Mouse (Mus musculus) embryonic facial prominence, embryonic 12.5 days (tissue): ENCODE results near the gene Dbp. TPM values are rescaled to one million over a fixed set of nuclear protein-coding genes. Genes with fewer than 3 reads are reported as not detected.

Experiments used
- ATAC-seq: fragments of 200-750 bp; cut with Nextera tagmentation; 2 replicates; pipeline ENCODE4 v1.8.0; 2017; ENCODE audit not compliant: insufficient number of reproducible peaks, insufficient read depth, low FRiP score, low TSS enrichment
- H3K27ac ChIP-seq: fragments of 300-500 bp; sonication (generic); 2 replicates; pipeline ENCODE4 v1.5.1; 2016; ENCODE audit warnings: mild to moderate bottlenecking
- H3K27me3 ChIP-seq: fragments of 300-500 bp; sonication (generic); 2 replicates; pipeline ENCODE4 v1.6.1; 2016; ENCODE audit warnings: mild to moderate bottlenecking, moderate library complexity
- H3K36me3 ChIP-seq: fragments of 300-500 bp; sonication (generic); 2 replicates; pipeline ENCODE4 v1.6.1; 2016; ENCODE audit warnings: mild to moderate bottlenecking
- H3K4me1 ChIP-seq: fragments of 300-500 bp; sonication (generic); 2 replicates; pipeline ENCODE4 v1.6.1; 2016
- H3K4me2 ChIP-seq: fragments of 300-500 bp; sonication (generic); replicated peaks from 2 replicates; pipeline ENCODE4 v1.6.1; 2016; ENCODE audit warnings: mild to moderate bottlenecking, moderate library complexity
- H3K4me3 ChIP-seq: fragments of 300-500 bp; sonication (generic); 2 replicates; pipeline ENCODE4 v1.5.1; 2016; ENCODE audit warnings: mild to moderate bottlenecking
- H3K9ac ChIP-seq: fragments of 300-500 bp; sonication (generic); 2 replicates; pipeline ENCODE4 v1.6.1; 2016; ENCODE audit warnings: mild to moderate bottlenecking, moderate library complexity
- H3K9me3 ChIP-seq: fragments of 300-500 bp; sonication (generic); 2 replicates; pipeline ENCODE4 v1.6.1; 2016; ENCODE audit warnings: mild to moderate bottlenecking, moderate library complexity
- WGBS: fragments of 180-500 bp; shearing (Covaris S2); methylation state at CpG from one replicate; pipeline ENCODE4 v1.1.7; 2016; 5-methylcytosine and 5-hydroxymethylcytosine counted together
- polyA plus RNA-seq: library from polyadenylated mRNA; unstranded; fragments of >200 nt; fragmentation: Nextera tagmentation; extraction: Ambion mirVana; gene quantifications from 2 replicates; pipeline ENCODE4 v1.2.1, GENCODE M21; 2016

The Dbp gene
- polyA plus RNA-seq, 1 experiment from 2014 or later = 6.9 TPM

DNA sequence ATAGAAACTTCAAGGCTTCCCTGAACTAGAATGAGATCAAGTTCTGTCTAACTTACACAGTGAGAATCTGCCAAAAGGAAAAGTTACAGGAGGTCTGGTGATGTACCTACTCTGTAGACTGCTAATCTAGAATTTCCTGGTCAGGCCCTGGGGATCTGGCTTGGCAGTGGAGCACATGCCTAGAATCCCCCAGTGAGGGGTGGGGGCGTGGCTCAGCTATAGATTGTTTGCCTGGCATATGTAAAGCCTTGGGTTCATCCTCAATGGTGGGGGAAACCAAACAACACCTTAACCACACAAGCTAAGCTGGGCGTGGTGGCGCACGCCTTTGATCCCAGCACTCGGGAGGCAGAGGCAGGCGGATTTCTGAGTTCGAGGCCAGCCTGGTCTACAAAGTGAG is 7.0 kb upstream of the Dbp start:
- H3K9me3 ChIP-seq = no peaks in the 10 kb centered on the region
- peaks cover 38% of the 10 kb centered on the region for H3K4me1 ChIP-seq
- 86% methylated on average over 7 of the region's 7 CpGs for WGBS
- no peak overlapping the region for H3K4me2 ChIP-seq
- H3K36me3 ChIP-seq = no peaks in the 10 kb centered on the region
- no peak overlapping the region for H3K4me3 ChIP-seq
- no peak for ATAC-seq
- peaks cover 26% of the 10 kb centered on the region for H3K27me3 ChIP-seq
- H3K27ac ChIP-seq = no peak overlapping the region
- no peak overlapping the region for H3K9ac ChIP-seq

DNA sequence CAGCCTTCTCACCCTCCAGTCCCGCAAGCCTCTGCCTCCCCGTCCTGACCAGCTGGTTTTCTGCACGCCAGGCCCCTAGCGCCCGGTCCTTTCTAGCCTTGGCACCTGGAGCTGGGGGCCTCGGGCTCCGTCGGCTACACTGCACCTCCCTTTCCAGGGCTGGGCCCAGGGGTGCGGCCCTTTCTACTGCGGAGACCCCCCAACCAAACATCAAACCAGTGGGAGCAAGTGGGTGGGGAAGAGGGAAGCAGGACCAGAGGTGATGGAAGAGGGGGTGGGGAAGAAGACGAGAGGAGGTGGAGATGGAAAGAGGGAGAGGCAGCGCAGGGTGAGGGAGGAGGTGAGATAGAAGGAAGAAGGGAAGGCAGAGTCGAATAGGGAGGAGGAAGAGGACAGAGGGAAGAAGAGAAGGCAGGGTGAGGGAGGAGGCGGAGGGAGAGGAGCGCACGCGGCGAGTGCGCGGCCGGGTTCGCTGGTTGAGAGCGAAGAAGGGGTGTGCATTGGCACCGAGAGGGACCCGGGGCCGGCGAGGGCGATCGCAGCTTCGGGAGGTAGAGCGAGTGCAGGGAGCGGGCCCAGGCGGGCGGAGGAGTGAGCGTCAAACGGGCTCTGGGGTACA is 5.3 kb upstream of the Dbp start, which contains the start of gene Car11:
Car11 (plus strand) TSS at position 321 of the 619 bp plus-strand sequence.
- no peak for ATAC-seq
- Histone ChIP-seq H3K9me3 (no peaks in the 10 kb centered on the region), H3K27me3 (peaks cover 26% of the 10 kb centered on the region), H3K36me3 (no peaks in the 10 kb centered on the region), H3K9ac (peak within 1 kb of the TSS; percentile 53), H3K27ac (0 out of 2 replicates have a peak within 1 kb of the TSS, but pooled peaks have one; percentile 60), H3K4me1 (peaks cover 41% of the 10 kb centered on the region), H3K4me2 (peak within 1 kb of the TSS; percentile 89), H3K4me3 (peak within 1 kb of the TSS; percentile 43)
- WGBS = 2% methylated on average over 36 of the region's 36 CpGs

DNA sequence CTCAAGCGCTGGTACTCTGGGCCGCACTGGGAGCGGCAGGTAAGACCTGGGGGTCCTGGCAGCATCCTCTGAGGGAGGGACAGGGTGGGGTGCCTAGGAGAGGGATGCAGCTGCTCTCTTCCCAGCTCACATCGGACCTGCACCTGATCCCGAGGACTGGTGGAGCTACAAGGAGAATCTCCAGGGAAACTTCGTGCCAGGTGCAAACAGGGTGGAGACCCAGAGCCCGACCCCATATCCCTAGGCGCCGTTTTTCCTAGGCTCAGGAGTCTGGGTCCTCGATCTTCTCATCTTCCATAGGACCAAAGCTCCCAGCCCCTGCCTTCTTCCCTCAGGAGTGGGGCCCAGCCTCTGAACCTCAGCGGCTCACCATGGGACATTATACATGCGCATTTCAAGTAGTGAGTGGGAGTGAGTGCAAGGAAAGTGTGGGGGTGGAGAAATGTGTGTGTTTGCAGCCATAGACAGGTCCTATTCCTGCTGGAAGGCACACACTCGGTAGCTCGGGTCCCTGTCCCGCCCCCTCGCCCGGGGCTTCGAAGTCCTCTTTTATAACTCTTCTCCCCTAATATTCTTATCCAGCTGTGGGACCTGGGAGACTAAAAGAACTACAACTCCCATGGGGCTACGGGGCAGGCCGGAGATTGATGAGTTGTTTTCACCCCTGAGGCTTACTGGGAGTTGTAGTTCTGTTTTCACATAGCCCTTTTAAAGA is 4.4 kb upstream of the Dbp start:
- under 1% methylated on average over 20 of the region's 20 CpGs for whole genome bisulfite sequencing
- no peaks in the 10 kb centered on the region for H3K36me3 ChIP-seq
- no peaks in the 10 kb centered on the region for H3K9me3 ChIP-seq
- H3K27ac ChIP-seq = 0 out of 2 replicates have a peak overlapping the region, but pooled peaks have one; percentile 60
- H3K27me3 ChIP-seq = peaks cover 26% of the 10 kb centered on the region
- peak overlapping the region; percentile 43 for H3K4me3 ChIP-seq
- peaks cover 33% of the 10 kb centered on the region for H3K4me1 ChIP-seq
- H3K9ac ChIP-seq = peak overlapping the region; percentile 53
- H3K4me2 ChIP-seq = peak overlapping the region; percentile 89
- ATAC-seq = no peak

GRCm38 (mm10) chr7:45701072-45701471 is 3.8 kb upstream of the Dbp start:
- 26% methylated on average over 11 of the region's 11 CpGs for WGBS
- Histone ChIP-seq H3K4me1 (peaks cover 34% of the 10 kb centered on the region), H3K27ac (peak overlapping the region; percentile 60; the same call in 1 of the 2 replicates)

GRCm38 (mm10) chr7:45701607-45702006 is 3.3 kb upstream of the Dbp start:
- Histone ChIP-seq H3K27ac (no peak overlapping the region), H3K9me3 (no peaks in the 10 kb centered on the region), H3K4me3 (peak overlapping the region; percentile 43), H3K9ac (0 out of 2 replicates have a peak overlapping the region, but pooled peaks have one; percentile 27), H3K4me1 (peaks cover 34% of the 10 kb centered on the region), H3K27me3 (peaks cover 26% of the 10 kb centered on the region), H3K4me2 (peak overlapping the region; percentile 89), H3K36me3 (no peaks in the 10 kb centered on the region)
- WGBS = 83% methylated on average over 11 of the region's 11 CpGs
- no peak for ATAC-seq

More at GRCm38 (mm10) chr7:45701072-45701471, 3.8 kb upstream of the Dbp start:
- Histone ChIP-seq H3K27me3 (peaks cover 26% of the 10 kb centered on the region), H3K9ac (0 out of 2 replicates have a peak overlapping the region, but pooled peaks have one; percentile 27), H3K9me3 (no peaks in the 10 kb centered on the region), H3K4me3 (peak overlapping the region; percentile 43), H3K36me3 (no peaks in the 10 kb centered on the region), H3K4me2 (peak overlapping the region; percentile 89)
- ATAC-seq = no peak

DNA sequence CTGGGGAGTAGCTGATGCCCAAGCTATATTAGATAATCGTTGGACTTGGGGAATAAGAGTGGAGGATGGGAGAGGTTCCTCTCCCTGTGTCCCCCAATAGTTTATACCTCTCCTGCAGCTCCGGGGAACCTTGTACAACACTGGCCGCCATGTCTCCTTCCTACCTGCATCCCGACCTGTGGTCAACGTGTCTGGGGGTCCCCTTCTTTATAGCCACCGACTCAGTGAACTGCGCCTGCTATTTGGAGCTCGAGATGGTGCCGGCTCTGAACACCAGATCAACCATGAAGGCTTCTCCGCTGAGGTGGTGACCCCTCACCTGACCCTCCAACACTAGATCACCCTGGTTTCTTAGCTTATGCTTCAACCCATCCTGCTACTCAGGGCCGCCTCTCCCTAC is 2.6 kb upstream of the Dbp start:
- Histone ChIP-seq H3K4me3 (no peak overlapping the region), H3K27ac (no peak overlapping the region), H3K4me1 (peaks cover 39% of the 10 kb centered on the region), H3K27me3 (peaks cover 26% of the 10 kb centered on the region), H3K36me3 (no peaks in the 10 kb centered on the region), H3K4me2 (0 out of 2 replicates have a peak overlapping the region, but pooled peaks have one; percentile 3), H3K9me3 (no peaks in the 10 kb centered on the region), H3K9ac (no peak overlapping the region)
- 93% methylated on average over 11 of the region's 11 CpGs for WGBS
- ATAC-seq = no peak

DNA sequence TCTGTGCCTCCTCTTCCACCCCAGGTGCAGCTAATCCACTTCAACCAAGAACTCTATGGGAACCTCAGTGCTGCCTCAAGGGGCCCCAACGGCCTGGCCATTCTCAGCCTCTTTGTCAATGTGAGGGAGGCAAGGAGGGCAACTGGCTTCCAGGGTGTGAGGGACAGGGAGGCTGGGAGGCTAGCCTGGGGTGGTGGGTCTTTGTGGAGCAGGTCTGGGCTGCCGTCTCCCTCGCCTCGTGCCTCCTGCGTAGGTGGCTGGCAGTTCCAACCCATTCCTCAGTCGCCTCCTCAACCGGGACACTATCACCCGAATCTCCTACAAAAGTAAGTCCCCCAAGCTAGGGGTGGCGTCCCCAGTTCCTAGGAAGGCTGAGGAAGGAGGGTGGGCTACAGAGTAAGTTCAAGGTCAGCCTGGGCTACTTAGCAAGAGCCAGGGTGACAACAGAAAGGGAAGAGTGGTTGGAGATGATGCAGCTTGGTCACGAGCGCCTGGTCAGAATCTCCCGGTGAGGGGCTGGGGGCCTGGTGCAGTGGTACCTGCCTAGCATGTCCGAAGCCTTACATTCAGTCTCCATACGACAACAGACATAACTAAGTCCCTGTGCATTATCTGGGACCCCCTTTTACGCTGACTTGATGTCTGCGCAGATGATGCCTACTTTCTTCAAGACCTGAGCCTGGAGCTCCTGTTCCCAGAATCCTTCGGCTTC is 1.9 kb upstream of the Dbp start:
- peaks cover 46% of the 10 kb centered on the region for H3K4me1 ChIP-seq
- H3K4me2 ChIP-seq = peak overlapping the region; percentile 98
- no peak overlapping the region for H3K4me3 ChIP-seq
- 0 out of 2 replicates have a peak overlapping the region, but pooled peaks have one; percentile 40 for H3K9ac ChIP-seq
- no peak for ATAC-seq
- no peaks in the 10 kb centered on the region for H3K9me3 ChIP-seq
- H3K27me3 ChIP-seq = peaks cover 26% of the 10 kb centered on the region
- 0 out of 2 replicates have a peak overlapping the region, but pooled peaks have one; percentile 85 for H3K27ac ChIP-seq
- H3K36me3 ChIP-seq = no peaks in the 10 kb centered on the region
- 91% methylated on average over 17 of the region's 17 CpGs for WGBS

GRCm38 (mm10) chr7:45703521-45704033 is 1.3 kb upstream of the Dbp start:
- H3K27me3 ChIP-seq = peaks cover 22% of the 10 kb centered on the region
- H3K4me3 ChIP-seq = peak overlapping the region; percentile 43
- no peaks in the 10 kb centered on the region for H3K36me3 ChIP-seq
- ATAC-seq = no peak
- peak overlapping the region; percentile 98 for H3K4me2 ChIP-seq
- H3K27ac ChIP-seq = peak overlapping the region; percentile 85
- peaks cover 52% of the 10 kb centered on the region for H3K4me1 ChIP-seq
- no peaks in the 10 kb centered on the region for H3K9me3 ChIP-seq
- 45% methylated on average over 12 of the region's 12 CpGs for WGBS
- peak overlapping the region; percentile 40; the same call in 1 of the 2 replicates for H3K9ac ChIP-seq

- Histone ChIP-seq H3K36me3 (no peaks in the 10 kb centered on the region), H3K9me3 (no peaks in the 10 kb centered on the region), H3K4me2 (peak overlapping the region; percentile 98), H3K27ac (peak overlapping the region; percentile 85), H3K9ac (peak overlapping the region; percentile 15), H3K4me3 (peak overlapping the region; percentile 43), H3K4me1 (peaks cover 57% of the 10 kb centered on the region), H3K27me3 (peaks cover 17% of the 10 kb centered on the region)
- ATAC-seq = 0 out of 2 replicates have a peak, but pooled peaks have one; percentile 11
- under 1% methylated on average over 13 of the region's 13 CpGs for WGBS
Measured at GRCm38 (mm10) chr7:45704046-45704559, 785 bp upstream of the Dbp start.

DNA sequence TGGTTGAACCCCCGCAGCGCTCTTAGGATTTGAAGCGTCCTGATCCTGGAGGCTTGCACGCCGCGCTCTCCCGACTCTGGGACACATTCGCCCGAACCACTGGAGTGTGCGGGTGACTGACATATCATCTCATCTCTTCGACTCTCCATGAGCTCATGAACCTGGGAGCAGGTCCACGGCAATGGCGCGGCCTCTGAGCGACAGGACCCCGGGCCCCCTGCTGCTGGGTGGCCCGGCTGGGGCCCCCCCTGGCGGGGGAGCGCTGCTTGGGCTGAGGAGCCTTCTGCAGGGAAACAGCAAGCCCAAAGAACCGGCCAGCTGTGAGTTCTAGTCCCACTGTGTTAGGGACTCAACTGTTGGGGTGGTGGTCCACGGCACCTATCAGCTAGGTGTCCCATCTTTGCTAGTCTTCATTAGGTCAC is 566 bp downstream of the Dbp start:
- Histone ChIP-seq H3K4me2 (peak overlapping the region; percentile 98), H3K9ac (peak overlapping the region; percentile 87; the same call in 1 of the 2 replicates), H3K4me3 (peak overlapping the region; percentile 63), H3K4me1 (peaks cover 50% of the 10 kb centered on the region), H3K9me3 (no peaks in the 10 kb centered on the region), H3K27me3 (peaks cover 3% of the 10 kb centered on the region), H3K27ac (peak overlapping the region; percentile 85), H3K36me3 (peaks cover 10% of the 10 kb centered on the region)
- no peak for ATAC-seq
- WGBS = under 1% methylated on average over 21 of the region's 21 CpGs

GRCm38 (mm10) chr7:45705873-45706281 is 989 bp downstream of the Dbp start:
- WGBS = 2% methylated on average over 7 of the region's 7 CpGs
- Histone ChIP-seq H3K27me3 (no peaks in the 10 kb centered on the region), H3K9ac (peak overlapping the region; percentile 87), H3K27ac (peak overlapping the region; percentile 85), H3K4me1 (peaks cover 49% of the 10 kb centered on the region), H3K4me2 (peak overlapping the region; percentile 98), H3K36me3 (peaks cover 14% of the 10 kb centered on the region), H3K4me3 (peak overlapping the region; percentile 63), H3K9me3 (no peaks in the 10 kb centered on the region)
- no peak for ATAC-seq
